Mouse (Mus musculus) CD4-positive, CD25-positive, alpha-beta regulatory T cell, adult 9 weeks (primary cell): ENCODE results near the gene Polr3e. TPM values are rescaled to one million over a fixed set of nuclear protein-coding genes. Genes with fewer than 3 reads are reported as not detected.

ENCODE experiments used
- polyA plus RNA-seq: library from polyadenylated mRNA; unstranded; fragments of 100-300 nt; shearing (Covaris generic); gene quantifications from one replicate; pipeline ENCODE4 v1.2.1, GENCODE M21; 2017

Polr3e gene
- 29.9 TPM for polyA plus RNA-seq

DNA sequence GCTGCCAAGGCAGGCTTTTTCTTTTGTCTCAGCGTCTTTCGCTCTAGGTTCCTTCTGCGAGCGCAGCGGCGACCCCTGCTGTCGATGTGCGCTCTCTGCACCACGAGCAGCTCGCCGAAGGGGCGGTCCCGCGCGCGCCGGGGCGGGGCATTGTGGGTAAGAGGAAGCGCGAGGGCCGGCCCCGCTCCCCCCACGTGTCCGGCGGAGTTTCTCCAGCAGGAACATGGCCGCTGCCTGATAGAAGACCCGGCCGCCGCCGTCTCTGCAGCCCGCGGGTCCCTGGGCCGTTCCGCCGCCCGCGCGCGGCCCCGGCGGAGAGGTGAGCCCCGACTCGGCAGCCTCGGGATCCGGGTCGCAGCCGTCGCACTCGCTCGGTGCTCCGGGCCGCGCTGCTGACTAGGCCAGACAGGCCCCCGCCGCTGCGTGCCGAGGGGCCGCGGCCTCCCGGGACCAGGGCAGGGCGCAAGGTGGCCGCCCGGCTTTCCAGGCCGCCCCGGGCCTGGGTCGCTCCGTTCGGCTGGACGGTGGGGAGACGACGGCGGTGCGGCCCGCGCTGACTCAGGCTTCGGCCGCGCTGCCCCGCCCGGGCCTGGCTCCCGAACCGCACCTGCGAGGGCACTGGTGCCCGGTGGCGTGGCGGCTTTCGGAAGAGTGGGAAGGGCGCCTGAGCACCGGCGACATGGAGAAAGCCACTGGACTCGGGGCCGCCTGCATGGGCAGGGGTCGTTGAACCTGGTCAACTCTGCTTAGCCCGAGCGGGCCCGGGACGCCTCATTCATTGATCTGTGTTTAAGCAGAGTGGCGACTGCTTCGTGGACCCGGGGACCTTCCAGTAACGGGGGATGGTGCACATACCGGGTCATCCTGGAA lies at the start of gene Polr3e:
Gene Polr3e, plus strand, starts transcription at position 153 of the 870 bp plus-strand sequence.

DNA sequence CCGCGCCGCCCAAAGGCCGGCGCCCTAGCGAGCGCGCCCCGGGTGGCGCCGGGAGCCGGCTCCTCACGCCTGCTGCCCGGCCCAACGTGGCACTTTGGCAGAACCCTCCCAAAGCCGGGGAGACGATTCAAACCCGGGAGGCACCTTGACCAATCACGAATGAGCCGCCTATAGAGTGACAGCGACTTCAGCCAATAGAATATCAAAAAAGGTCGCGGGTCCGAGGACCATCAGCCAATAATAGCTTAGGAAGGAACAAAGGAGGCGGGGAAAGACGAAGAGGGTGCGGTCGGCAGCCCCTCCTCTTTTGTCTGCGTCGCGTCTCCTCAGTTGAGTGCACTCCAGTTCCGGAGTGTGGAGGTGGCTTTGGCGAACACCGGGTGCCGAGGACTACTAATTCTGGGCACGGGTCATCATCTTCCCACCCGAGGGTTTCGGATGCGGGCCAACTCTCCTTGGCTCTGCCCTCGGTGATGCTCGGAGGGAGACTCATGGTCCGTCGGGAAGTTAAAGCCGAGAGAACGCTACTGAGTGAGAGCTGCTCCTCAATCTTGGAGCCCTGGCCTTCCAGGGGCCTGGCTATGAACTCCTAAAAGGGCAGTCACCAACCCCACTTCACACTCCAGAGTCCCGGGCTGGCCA lies 64.8 kb downstream of the Polr3e start, which contains the start of the genes Cdr2 and Mfsd13b:
Gene Cdr2, minus strand, starts transcription at position 113 of the 642 bp plus-strand sequence.
Gene Mfsd13b, plus strand, starts transcription at position 310 of the 642 bp plus-strand sequence.

Other genes starting within 250 kb of the Polr3e start
- gene Pdzd9, start 247.4 kb upstream of the Polr3e start, polyA plus RNA-seq: 0.52 TPM
- gene Mosmo, start 240.1 kb upstream of the Polr3e start, polyA plus RNA-seq: 3.3 TPM
- 0.12 TPM for gene Vwa3a, start 178.4 kb upstream of the Polr3e start, polyA plus RNA-seq
- not detected for gene Gm5737, start 105.4 kb upstream of the Polr3e start, polyA plus RNA-seq
- gene Eef2k, start 74.9 kb upstream of the Polr3e start, polyA plus RNA-seq: 7.7 TPM
- 0.72 TPM for gene Cdr2, start 64.6 kb downstream of the Polr3e start, polyA plus RNA-seq
- 0.91 TPM for gene Mfsd13b, start 64.8 kb downstream of the Polr3e start, polyA plus RNA-seq
- 7.1 TPM for gene Mettl9, start 116.7 kb downstream of the Polr3e start, polyA plus RNA-seq
- 0.71 TPM for gene Igsf6, start 156.8 kb downstream of the Polr3e start, polyA plus RNA-seq
- not detected for gene Otoa, start 163.9 kb downstream of the Polr3e start, polyA plus RNA-seq